Mouse (Mus musculus): ENCODE results near the gene Atg2b.

Gene Atg2b

DNA sequence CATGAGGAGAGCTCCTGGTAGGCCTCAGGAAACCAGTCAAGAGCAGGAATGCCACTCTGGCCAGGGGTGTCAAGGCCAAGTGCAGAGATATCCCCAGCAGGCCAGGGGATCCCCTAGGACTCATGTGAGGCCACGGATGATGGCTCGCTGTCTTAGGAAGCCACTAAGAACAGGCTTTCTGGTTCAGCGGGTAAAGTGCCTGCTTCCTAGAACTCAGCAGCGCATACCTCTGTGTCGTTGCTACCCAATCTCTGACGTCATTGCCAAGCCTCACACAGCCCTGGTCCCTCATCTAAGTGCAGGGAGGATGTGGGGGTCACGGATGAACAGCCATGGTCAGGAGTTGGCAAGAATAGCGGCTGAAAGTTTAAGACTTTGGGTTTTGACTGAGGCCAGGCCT is 87.9 kb downstream of the Atg2b start:
- DNase-seq (ENCODE audit: low spot score), result peak; percentile 29

DNA sequence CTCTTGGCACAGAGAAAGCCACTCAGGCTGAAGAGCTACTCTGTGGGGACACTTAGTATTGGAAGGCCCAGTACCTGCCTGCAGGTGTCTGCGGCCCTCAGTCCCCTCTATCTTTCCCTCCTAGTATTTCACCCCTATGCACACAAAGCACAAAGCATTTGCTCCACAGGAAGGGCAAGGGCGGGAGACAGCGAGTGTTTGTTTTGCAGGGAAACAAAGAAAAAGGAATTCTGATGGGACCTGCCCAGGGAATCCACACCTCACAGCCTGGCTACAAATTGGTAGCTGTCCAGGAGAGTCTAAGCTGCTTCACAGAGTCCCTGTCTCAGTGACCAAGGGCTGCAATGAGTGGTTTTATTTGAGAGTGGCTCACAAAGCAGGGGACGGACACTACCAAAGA is 91.5 kb downstream of the Atg2b start:
- DNase-seq (ENCODE audit: low spot score), result no peak

GRCm38 (mm10) chr12:105592361-105592761 is 92.7 kb downstream of the Atg2b start:
- no peak for DNase-seq (ENCODE audit: low spot score)

- DNase-seq (ENCODE audit: low spot score), result no peak
These were observed 94.2 kb downstream of the Atg2b start for GRCm38 (mm10) chr12:105590786-105591185.

- no peak for DNase-seq (ENCODE audit: low spot score)
These were observed 97.5 kb downstream of the Atg2b start for GRCm38 (mm10) chr12:105587526-105587925.

DNA sequence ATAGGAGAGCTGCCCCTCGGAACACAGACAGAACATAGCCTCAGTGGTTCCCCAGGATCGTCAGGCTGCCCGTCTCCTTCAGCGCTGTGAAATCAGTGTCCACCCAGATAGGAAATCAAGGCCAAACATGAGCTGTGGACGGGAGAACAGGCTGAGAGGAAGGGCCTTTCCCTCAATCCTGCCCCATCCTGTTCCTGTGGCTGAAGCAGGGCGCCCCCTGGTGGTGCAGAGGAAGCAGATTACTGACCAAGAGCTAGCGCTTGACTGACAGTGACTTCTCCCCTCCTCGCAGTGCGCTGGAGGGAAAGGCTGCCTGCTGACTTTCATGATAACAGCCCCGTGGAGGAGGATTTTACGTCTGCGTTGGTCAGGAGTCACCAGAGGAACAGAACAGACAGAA is 100.2 kb downstream of the Atg2b start:
- DNase-seq (ENCODE audit: low spot score), result no peak

DNA sequence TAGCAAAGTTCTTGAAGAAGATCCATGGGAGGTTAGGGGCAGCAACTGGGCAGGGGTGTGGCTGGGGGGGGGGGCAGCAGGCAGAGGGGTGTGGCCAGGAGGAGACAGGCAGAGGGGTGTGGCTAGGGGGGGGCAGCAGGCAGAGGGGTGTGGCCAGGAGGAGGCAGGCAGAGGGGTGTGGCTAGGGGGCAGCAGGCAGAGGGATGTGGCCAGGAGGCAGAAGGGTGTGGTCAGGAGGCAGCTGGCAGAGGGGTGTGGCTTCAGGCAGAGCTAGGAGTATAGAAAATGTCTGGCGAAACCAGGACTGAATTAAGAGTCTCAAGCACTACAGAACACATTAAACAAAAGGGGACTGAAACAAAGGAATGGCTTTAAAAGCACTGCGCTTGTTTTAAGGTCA is 101.5 kb downstream of the Atg2b start:
- no peak for DNase-seq (ENCODE audit: low spot score)

DNA sequence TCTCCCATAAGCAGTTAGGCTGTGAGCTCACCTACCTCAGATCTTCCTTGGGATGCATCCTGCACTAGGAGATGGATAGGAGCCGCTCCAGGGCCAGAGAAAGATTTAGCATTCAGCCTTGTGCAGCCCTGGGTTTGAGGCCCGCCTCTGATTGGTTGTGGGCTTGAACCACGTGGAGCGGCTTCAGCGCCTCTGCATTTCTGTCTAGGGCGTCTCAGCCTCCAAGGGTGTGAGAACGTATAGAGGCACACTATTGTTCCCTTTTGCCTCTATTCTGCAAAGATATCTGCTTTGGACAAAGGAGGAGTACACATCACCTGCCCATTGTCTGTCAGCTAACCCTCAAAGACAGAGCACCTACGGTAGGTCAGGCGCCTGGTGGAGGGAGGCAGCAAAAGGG is 102.5 kb downstream of the Atg2b start:
- DNase-seq (ENCODE audit: low spot score), result no peak

DNA sequence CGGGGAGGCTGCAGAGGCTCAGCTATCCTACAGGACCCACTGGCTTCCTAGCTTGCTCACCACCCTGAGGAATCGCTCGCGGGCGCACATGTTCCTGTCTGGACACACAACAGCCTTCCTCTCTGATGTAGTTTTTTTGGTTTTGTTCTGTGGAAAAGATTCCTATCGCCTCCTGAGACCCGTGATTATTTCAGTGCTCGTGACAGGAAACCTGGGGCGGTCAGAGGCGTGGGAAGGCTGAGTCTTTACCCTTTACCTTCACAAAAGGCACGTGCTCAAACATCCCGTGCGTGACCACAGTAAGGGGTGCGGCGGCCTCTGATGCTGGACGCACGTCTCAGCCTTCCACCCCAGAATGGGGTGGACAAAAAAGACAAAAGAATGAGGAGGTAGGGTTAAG is 104.5 kb downstream of the Atg2b start:
- no peak for DNase-seq (ENCODE audit: low spot score)

- DNase-seq (ENCODE audit: low spot score), result no peak
These were observed 110.7 kb downstream of the Atg2b start for GRCm38 (mm10) chr12:105574356-105574755.

DNA sequence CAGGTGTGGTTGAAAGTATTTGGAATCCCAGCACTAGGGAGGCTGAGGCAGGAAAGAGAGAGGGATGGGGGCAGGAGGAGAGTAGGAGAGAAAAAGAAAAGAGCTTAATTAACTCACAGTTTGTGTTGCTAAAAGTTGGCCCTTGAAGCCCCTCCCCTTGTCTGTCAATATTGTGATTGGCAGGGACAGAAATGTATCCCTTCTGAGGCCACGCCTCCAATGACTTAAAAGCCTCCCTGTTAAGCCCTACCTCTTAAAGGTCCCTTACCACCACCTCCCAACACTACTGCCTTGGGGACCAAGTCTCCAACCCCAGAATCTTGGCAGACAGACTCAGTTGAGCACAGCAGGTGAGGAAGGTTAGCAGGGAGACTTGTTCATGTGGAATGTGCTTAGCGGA is 112.4 kb downstream of the Atg2b start:
- DNase-seq (ENCODE audit: low spot score), result no peak

- DNase-seq (ENCODE audit: low spot score), result no peak
These were observed 113.1 kb downstream of the Atg2b start for GRCm38 (mm10) chr12:105571867-105572266.

Data from spleen, adult 12 weeks (tissue).